Mouse (Mus musculus) megakaryocyte, embryonic 14.5 days (primary cell): ENCODE results near the gene Hoxc11. TPM values are rescaled to one million over a fixed set of nuclear protein-coding genes. Genes with fewer than 3 reads are reported as not detected.

Source experiments
- H3K27me3 ChIP-seq: replicated peaks from 2 replicates; pipeline ENCODE3; 2012; ENCODE audit warnings: inconsistent platforms
- H3K36me3 ChIP-seq: replicated peaks from 2 replicates; pipeline ENCODE3; 2012; ENCODE audit warnings: low read length, inconsistent platforms, mixed read lengths
- H3K4me1 ChIP-seq: 2 replicates; pipeline ENCODE4 v1.6.1; 2012; ENCODE audit warnings: inconsistent platforms
- H3K4me3 ChIP-seq: replicated peaks from 2 replicates; pipeline ENCODE3; 2012; ENCODE audit warnings: moderate library complexity, mild to moderate bottlenecking, inconsistent platforms
- H3K9me3 ChIP-seq: 2 replicates; pipeline ENCODE4 v1.6.1; 2012; ENCODE audit warnings: inconsistent platforms
- FLI1 ChIP-seq: IDR thresholded peaks from 2 replicates; pipeline ENCODE4 v1.6.1; 2012; ENCODE audit warnings: low read length, inconsistent platforms, mixed read lengths
- GATA1 ChIP-seq: IDR thresholded peaks from 3 replicates; pipeline ENCODE4 v1.6.1; 2012; ENCODE audit warnings: mixed read lengths, low read length, inconsistent platforms, borderline replicate concordance
- polyA plus RNA-seq: library from polyadenylated mRNA; stranded (reverse); fragments of >175 nt; gene quantifications from 2 replicates; pipeline ENCODE4 v1.2.3, GENCODE M21; 2012; ENCODE audit warnings: low replicate concordance; ENCODE audit not compliant: insufficient read depth

Hoxc11 gene
- polyA plus RNA-seq, 1 experiment: not detected

GRCm38 (mm10) chr15:102963671-102964640 lies 9.7 kb downstream of the Hoxc11 start:
- Histone ChIP-seq H3K9me3 (no peaks in the 10 kb centered on the region; the same call in 1 of the 2 replicates), H3K36me3 (no peaks in the 10 kb centered on the region), H3K4me1 (peaks cover 47% of the 10 kb centered on the region), H3K4me3 (peak overlapping the region; percentile 78), H3K27me3 (peaks cover 94% of the 10 kb centered on the region)
- TF ChIP-seq GATA1: no peak
- no peak for TF ChIP-seq FLI1

DNA sequence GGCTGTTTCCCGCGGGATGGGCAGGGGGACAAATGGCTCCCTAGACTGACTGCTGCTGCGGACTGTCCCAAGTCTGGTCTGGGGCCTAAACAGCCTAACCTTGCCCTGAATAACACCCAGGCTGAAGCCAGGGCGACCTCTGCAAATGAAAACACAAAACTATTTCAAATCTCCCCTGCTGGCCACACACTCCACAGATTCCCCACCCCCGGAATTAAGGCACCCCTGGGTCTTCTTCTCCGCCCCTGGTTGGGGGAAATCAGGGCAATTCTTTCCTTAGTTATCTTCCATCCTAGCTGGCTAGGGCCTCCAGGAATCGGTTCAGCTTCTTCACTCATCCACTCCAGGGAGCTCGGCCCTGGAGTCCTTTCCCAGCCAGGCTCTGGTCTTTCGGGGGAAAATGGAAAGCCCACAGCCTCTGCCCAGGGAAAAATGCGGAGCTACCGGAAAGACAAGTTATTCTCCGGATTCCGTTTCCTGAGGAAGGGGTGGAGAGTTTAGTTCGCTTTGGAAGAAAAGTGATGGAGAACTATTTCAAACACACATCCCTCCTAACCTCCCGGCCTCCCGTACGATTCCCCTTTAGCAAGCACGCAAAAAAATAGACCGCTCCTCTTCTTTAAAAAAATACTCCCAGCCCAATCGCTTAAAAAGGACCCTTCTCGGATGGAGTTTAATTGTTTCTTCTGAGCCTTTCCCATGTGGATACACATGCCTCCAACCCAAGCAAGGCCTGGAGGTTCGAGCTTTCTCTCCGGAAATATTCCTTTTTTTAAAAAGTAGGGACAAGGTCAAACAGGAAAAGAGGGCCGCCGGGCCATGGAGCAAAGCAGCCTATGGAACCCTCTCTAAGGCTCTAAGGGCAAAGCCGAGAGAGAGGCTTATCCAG lies 11.0 kb downstream of the Hoxc11 start:
- Histone ChIP-seq H3K9me3 (no peaks in the 10 kb centered on the region; the same call in 1 of the 2 replicates), H3K4me3 (no peak overlapping the region), H3K36me3 (no peaks in the 10 kb centered on the region), H3K27me3 (peaks cover 94% of the 10 kb centered on the region), H3K4me1 (peaks cover 42% of the 10 kb centered on the region)
- TF ChIP-seq GATA1: no peak
- no peak for TF ChIP-seq FLI1

DNA sequence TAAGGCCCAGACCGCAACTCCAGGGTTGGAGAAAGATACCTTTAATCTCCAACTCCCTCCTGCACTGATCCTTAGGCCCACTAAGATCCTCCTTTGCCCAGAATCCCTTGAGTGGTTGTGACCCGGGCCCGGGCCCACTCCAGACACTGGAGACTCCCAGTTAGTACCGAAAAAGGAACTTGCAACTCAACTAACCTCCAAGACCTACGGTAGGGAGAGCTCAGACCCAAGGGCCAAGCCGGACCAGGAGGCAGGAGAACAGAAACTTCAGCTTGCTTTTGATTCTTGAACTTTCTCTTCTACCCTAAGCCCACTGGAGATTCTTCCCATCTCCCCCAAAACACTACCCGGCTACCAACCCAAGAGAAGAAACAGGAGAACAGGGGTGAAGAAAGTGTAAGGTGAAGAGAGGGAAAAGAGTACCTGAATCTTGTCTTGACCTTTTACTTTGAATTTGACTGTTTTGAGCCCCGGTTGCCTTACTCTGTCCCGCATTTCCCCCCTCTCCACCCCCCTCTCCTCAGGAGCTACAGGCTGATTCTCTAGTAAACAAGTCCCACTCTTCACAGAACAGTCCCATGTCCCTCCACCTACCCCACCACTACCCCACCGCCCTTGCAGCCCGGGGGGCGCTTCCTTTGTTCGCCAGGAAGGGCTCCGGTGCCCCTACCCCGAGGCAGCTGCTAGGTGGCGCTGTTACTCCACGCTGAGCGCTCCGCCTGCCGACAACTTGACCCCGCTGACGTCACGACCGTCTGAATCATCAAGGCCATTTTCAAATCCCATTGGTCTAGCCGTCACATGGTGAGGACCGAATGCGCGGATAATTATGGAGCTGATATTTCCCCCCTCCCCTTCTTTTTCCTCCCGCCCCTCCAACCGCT lies 11.9 kb downstream of the Hoxc11 start:
- peaks cover 50% of the 10 kb centered on the region for H3K4me1 ChIP-seq
- H3K4me3 ChIP-seq: peak overlapping the region; percentile 85
- TF ChIP-seq FLI1 (no peak), GATA1 (no peak)
- H3K36me3 ChIP-seq: no peaks in the 10 kb centered on the region
- peaks cover 95% of the 10 kb centered on the region for H3K27me3 ChIP-seq
- H3K9me3 ChIP-seq: no peaks in the 10 kb centered on the region; the same call in 1 of the 2 replicates

DNA sequence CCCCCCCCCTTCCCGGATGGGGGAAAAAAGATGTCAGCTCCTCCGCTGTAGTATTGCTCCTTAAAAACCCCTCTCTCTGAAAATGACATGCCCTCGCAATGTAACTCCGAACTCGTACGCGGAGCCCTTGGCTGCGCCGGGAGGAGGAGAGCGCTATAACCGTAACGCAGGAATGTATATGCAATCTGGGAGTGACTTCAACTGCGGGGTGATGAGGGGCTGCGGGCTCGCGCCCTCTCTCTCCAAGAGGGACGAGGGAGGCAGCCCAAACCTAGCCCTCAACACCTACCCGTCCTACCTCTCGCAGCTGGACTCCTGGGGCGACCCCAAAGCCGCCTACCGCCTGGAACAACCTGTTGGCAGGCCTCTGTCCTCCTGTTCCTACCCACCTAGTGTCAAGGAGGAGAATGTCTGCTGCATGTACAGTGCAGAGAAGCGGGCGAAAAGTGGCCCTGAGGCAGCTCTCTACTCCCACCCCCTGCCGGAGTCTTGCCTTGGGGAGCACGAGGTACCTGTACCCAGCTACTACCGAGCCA lies 12.6 kb downstream of the Hoxc11 start, which contains the start of gene Hoxc10:
Gene Hoxc10 (plus strand): TSS at position 21 of the 536 bp plus-strand sequence.
- Histone ChIP-seq H3K36me3 (no peaks in the 10 kb centered on the region), H3K4me3 (peak within 1 kb of the TSS; percentile 85), H3K4me1 (peaks cover 47% of the 10 kb centered on the region), H3K27me3 (peaks cover 95% of the 10 kb centered on the region), H3K9me3 (no peaks in the 10 kb centered on the region; the same call in 1 of the 2 replicates)
- no peak for TF ChIP-seq GATA1
- TF ChIP-seq FLI1: no peak

DNA sequence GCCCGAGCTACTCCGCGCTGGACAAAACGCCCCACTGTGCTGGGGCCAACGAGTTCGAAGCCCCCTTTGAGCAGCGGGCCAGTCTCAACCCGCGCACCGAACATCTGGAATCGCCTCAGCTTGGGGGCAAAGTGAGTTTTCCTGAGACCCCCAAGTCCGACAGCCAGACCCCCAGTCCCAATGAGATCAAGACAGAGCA lies 13.0 kb downstream of the Hoxc11 start, which contains the start of gene Hoxc5:
Gene Hoxc5 (plus strand): TSS at position 132 of the 199 bp plus-strand sequence.
- no peaks in the 10 kb centered on the region for H3K36me3 ChIP-seq
- peaks cover 50% of the 10 kb centered on the region for H3K4me1 ChIP-seq
- H3K4me3 ChIP-seq: peak within 1 kb of the TSS; percentile 85
- TF ChIP-seq GATA1: no peak
- TF ChIP-seq FLI1: no peak
- H3K27me3 ChIP-seq: peaks cover 97% of the 10 kb centered on the region
- no peaks in the 10 kb centered on the region; the same call in 1 of the 2 replicates for H3K9me3 ChIP-seq

DNA sequence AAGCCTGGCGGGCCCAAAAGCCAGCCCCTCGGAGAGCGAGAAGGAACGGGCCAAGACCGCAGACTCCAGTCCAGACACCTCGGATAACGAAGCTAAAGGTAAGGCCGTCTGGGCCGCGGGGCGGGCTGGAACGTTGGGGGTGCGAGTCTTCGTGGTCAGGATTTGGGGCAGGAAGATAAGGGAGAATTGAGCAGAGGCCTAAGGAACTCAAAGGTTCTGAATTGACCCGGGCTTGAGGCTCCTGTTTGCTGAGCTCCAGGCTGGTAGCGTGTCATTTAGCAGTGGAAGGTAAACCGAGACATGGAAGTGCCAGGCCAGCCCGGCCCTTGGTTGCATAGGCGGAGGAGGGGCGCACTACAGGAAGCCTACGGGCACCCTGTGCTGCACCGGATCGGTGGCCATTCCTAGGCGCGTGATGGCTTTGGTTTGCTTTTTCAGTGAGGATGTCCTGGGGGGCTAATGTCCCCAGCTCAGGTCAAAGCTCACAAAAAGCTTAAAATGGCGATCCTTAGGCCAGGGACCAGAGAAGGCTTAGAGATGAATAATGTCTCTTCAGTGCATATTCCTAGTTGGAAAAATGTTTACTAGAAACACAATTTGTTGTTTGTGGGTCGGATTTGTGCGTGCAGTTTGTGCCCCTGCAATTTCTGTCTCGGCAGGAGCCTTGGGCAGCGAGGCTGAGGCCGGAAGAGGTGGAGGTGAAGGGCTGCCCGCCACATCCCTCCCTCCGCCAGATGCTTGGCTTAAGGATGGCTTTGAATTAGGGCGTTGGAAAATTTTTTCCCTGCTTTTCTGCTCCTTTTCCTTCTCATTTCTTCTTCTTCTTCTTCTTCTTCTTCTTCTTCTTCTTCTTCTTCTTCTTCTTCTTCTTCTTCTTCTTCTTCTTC lies 13.5 kb downstream of the Hoxc11 start:
- H3K4me1 ChIP-seq: peaks cover 48% of the 10 kb centered on the region
- H3K27me3 ChIP-seq: peaks cover 97% of the 10 kb centered on the region
- H3K36me3 ChIP-seq: no peaks in the 10 kb centered on the region
- TF ChIP-seq FLI1 (no peak), GATA1 (no peak)
- no peaks in the 10 kb centered on the region; the same call in 1 of the 2 replicates for H3K9me3 ChIP-seq
- peak overlapping the region; percentile 42 for H3K4me3 ChIP-seq

GRCm38 (mm10) chr15:102969296-102969695 lies 15.1 kb downstream of the Hoxc11 start:
- H3K27me3 ChIP-seq: peaks cover 97% of the 10 kb centered on the region
- no peak for TF ChIP-seq GATA1
- no peak for TF ChIP-seq FLI1
- no peaks in the 10 kb centered on the region for H3K36me3 ChIP-seq
- H3K4me1 ChIP-seq: peaks cover 39% of the 10 kb centered on the region
- no peak overlapping the region for H3K4me3 ChIP-seq
- H3K9me3 ChIP-seq: no peaks in the 10 kb centered on the region; the same call in 1 of the 2 replicates

- H3K27me3 ChIP-seq: peaks cover 94% of the 10 kb centered on the region
- TF ChIP-seq GATA1: no peak
- TF ChIP-seq FLI1: no peak
Observed at GRCm38 (mm10) chr15:102970740-102971139, 16.5 kb downstream of the Hoxc11 start.

More at GRCm38 (mm10) chr15:102970740-102971139, 16.5 kb downstream of the Hoxc11 start:
- no peak overlapping the region for H3K4me3 ChIP-seq
- H3K4me1 ChIP-seq: peaks cover 41% of the 10 kb centered on the region
- no peaks in the 10 kb centered on the region for H3K36me3 ChIP-seq
- no peaks in the 10 kb centered on the region; the same call in 1 of the 2 replicates for H3K9me3 ChIP-seq
